ENCODE assay signal across 7 mouse cellular contexts in genomic region chr1:152524987-152525648, GRCm38 (mm10).
DNase-seq lines count a peak whose midpoint lies in the region; ATAC-seq lines count a peak whose summit lies in the region.

No protein-coding gene starts in this region.

- intact Hi-C loops in left cerebral cortex, postnatal 36 days (cut with DNase I): loop anchor here (2.0 to 10.0 kb wide), 5 partner anchors 97 to 310 kb away; partner anchors contain the start of genes Arpc5 and Rgl1

- WGBS in midbrain, embryonic 12.5 days: 27% methylated on average over 6 of the region's 6 CpGs

- no peaks in the 10 kb centered on the region for H3K4me1 ChIP-seq in midbrain, embryonic 12.5 days

- DNase-seq in adrenal gland, adult 8-10 months: peak; percentile 70
- DNase-seq in embryo, embryonic 11.5 days (ENCODE audit: low read depth, low spot score): peak; percentile 65
- peak; percentile 98 for DNase-seq in heart, adult 11 months
- peak; percentile 53 for DNase-seq in kidney, adult 11 months
- peak; percentile 69 to 76 for DNase-seq in left cerebral cortex, postnatal 36 days (ENCODE audit: low spot score in 2 of 2)
- DNase-seq in skeletal muscle tissue, adult 2 months (ENCODE audit: low read depth, low spot score): peak; percentile 79

- H3K9ac ChIP-seq in midbrain, embryonic 12.5 days (replicated peaks): no peak overlapping the region

- H3K36me3 ChIP-seq in midbrain, embryonic 12.5 days: no peaks in the 10 kb centered on the region

- H3K27me3 ChIP-seq in midbrain, embryonic 12.5 days: no peaks in the 10 kb centered on the region

- no peak overlapping the region for H3K4me3 ChIP-seq in midbrain, embryonic 12.5 days

- H3K4me2 ChIP-seq in midbrain, embryonic 12.5 days (replicated peaks): no peak overlapping the region

- ATAC-seq in midbrain, embryonic 12.5 days (ENCODE audit: low FRiP score, low read depth): peak; percentile 75

- H3K27ac ChIP-seq in midbrain, embryonic 12.5 days (replicated peaks): no peak overlapping the region

- H3K9me3 ChIP-seq in midbrain, embryonic 12.5 days: no peaks in the 10 kb centered on the region
